Mouse (Mus musculus): ENCODE data around the gene Olfr750.

GRCm38 (mm10) chr14:51094921-51095320, 20.7 kb upstream of the Olfr750 start:
- TF ChIP-seq CTCF (IDR thresholded peaks at IDR 0.05; ENCODE audit: low read depth) = no peak
- TF ChIP-seq EP300 (optimal IDR thresholded peaks at IDR 0.05) = no peak

Measured in stomach, postnatal 0 days (tissue).